Mouse (Mus musculus) right cerebral cortex, postnatal 14 days (tissue): ENCODE results near the gene Gm20388.

Experiments
- DNase-seq: peaks from one replicate; pipeline ENCODE4 v3.0.0; 2022

Gm20388 gene

GRCm38 (mm10) chr8:124363337-124363736, 4452.7 kb downstream of the Gm20388 start:
- DNase-seq: no peak

- DNase-seq: peak; percentile 78
Measured at GRCm38 (mm10) chr8:124368213-124368612, 4457.6 kb downstream of the Gm20388 start.

GRCm38 (mm10) chr8:124370422-124371183, 4460.0 kb downstream of the Gm20388 start:
- DNase-seq: peak; percentile 19

GRCm38 (mm10) chr8:124371410-124372123, 4460.9 kb downstream of the Gm20388 start:
- DNase-seq: peak; percentile 19

GRCm38 (mm10) chr8:124373753-124374152, 4463.1 kb downstream of the Gm20388 start:
- peak; percentile 3 for DNase-seq

- peak; percentile 18 for DNase-seq
Measured at GRCm38 (mm10) chr8:124375168-124375567, 4464.5 kb downstream of the Gm20388 start.

GRCm38 (mm10) chr8:124375727-124376126, 4465.1 kb downstream of the Gm20388 start:
- peak; percentile 13 for DNase-seq

- peak; percentile 2 for DNase-seq
Measured at GRCm38 (mm10) chr8:124376406-124376805, 4465.8 kb downstream of the Gm20388 start.

- DNase-seq: no peak
Measured at GRCm38 (mm10) chr8:124379289-124379688, 4468.6 kb downstream of the Gm20388 start.

GRCm38 (mm10) chr8:124382235-124382634, 4471.6 kb downstream of the Gm20388 start:
- DNase-seq: no peak

- no peak for DNase-seq
Measured at GRCm38 (mm10) chr8:124384336-124384735, 4473.7 kb downstream of the Gm20388 start.

- DNase-seq: no peak
Measured at GRCm38 (mm10) chr8:124386225-124386899, 4475.7 kb downstream of the Gm20388 start.

GRCm38 (mm10) chr8:124389495-124389894, 4478.9 kb downstream of the Gm20388 start:
- DNase-seq: peak; percentile 74

GRCm38 (mm10) chr8:124391191-124391590, 4480.6 kb downstream of the Gm20388 start:
- DNase-seq: no peak

- DNase-seq: no peak
Measured at GRCm38 (mm10) chr8:124392271-124393012, 4481.8 kb downstream of the Gm20388 start.

- DNase-seq: no peak
Measured at GRCm38 (mm10) chr8:124393013-124393412, 4482.4 kb downstream of the Gm20388 start.

GRCm38 (mm10) chr8:124393927-124394326, 4483.3 kb downstream of the Gm20388 start:
- DNase-seq: peak; percentile 68

- DNase-seq: no peak
Measured at GRCm38 (mm10) chr8:124394951-124395350, 4484.3 kb downstream of the Gm20388 start.
